Mouse (Mus musculus) granulocyte monocyte progenitor cell, adult 5-6 weeks (primary cell): ENCODE results near the gene Asxl1. TPM values are rescaled to one million over a fixed set of nuclear protein-coding genes. Genes with fewer than 3 reads are reported as not detected.

Experiments used
- ATAC-seq: replicated peaks from 2 replicates; pipeline ENCODE4 v1.8.0; 2016; ENCODE audit warnings: mild to moderate bottlenecking, moderate TSS enrichment, inconsistent platforms; ENCODE audit not compliant: poor library complexity, severe bottlenecking
- total RNA-seq, 2 experiments: library from RNA; stranded (forward) in 1 of 2; stranded (reverse) in 1 of 2; fragments of 200-712, 200-1000 nt in 1 of 2; fragments of >200 nt in 1 of 2; fragmentation: Nextera tagmentation in 1 of 2; gene quantifications; 2 replicates each; pipeline ENCODE4 v1.2.3; 2014 to 2017

Gene Asxl1
- total RNA-seq, 2 experiments from 2014 or later = 21.2 to 48.1 TPM

DNA sequence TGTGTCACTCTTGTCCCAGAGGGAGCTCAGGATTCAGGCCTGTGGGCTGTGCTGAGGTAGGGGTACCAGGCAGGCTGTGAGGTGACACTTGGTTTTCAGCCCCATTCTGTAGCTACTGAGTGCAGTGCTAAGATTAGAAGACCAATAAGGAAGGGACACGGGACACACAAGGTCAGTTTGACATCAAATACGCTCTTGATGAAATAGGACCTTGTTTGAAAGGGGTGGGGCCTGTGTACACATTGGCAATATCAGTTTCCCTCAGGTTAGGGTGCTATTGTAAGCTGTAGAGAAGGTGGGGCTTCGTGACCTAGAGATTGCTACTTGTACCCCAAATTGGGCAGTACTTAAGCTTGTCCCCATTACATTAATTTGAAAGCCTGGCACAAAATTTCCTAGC, 59.3 kb downstream of the Asxl1 start:
- ATAC-seq = no peak

GRCm38 (mm10) chr2:153406882-153407281, 61.3 kb downstream of the Asxl1 start:
- no peak for ATAC-seq

DNA sequence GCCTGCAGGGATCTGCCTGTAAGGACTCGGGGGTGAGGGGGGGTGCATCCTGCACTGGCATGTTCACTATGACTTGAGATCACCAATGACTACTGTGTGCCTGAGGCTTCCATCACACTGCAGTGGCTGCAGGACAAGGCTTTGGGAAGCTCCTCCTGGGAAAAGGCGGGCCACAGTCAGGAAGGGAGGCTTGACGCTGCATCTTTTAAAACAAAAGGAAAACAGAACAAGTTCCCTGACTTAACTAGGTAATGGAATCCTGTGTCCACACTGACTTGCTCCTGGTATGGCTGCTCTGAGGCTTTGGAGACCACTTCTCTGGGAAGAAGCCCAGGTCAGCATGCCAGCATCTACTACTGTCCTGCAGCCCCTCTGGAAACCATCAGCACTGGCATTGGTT, 63.3 kb downstream of the Asxl1 start:
- ATAC-seq = no peak

- ATAC-seq = peak; percentile 25; the same call in 1 of the 2 replicates
Observed at GRCm38 (mm10) chr2:153411557-153411956, 65.9 kb downstream of the Asxl1 start.

DNA sequence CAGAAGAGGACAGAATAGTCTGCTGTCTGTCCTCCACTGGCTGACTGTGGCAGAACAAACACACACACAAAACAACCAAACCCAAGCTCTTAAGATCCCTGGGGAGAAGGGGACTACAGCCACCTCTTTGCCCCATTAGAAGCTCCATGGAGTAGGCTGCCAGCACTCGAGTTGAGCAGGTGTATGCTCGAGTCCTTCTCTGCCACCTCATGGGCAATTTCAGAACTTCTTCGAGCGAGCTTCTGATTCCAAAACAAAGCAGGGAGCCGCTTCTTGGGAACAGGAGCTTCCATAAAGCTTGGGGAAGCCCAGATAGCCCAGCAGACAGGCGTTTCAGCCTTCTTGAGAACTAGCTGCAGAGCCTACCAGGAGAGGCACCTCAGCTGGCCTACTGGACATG, 66.9 kb downstream of the Asxl1 start:
- ATAC-seq = no peak

GRCm38 (mm10) chr2:153414607-153415006, 69.0 kb downstream of the Asxl1 start:
- 0 out of 2 replicates have a peak, but pooled peaks have one; percentile 12 for ATAC-seq

DNA sequence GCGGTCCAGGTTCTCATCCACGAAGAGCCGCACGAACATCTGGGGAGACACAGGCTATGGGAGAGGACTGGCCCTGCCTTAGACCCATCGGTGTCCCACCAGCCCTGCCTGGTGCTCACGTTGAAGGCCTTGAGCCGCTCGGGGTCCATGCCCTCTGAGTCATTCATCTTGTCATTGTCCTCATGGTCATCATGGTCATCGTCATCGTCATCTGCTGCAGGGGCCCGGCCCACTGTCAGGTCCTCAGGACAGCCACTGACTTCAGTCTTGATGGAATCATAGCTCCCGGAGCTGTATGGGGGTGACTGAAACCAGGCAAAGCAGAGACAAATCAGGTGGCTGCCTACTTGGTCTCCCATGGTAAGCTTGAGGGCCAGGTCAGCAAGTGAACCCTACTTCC, 72.2 kb downstream of the Asxl1 start:
- ATAC-seq = no peak

GRCm38 (mm10) chr2:153418381-153418780, 72.8 kb downstream of the Asxl1 start:
- no peak for ATAC-seq

GRCm38 (mm10) chr2:153421233-153421632, 75.6 kb downstream of the Asxl1 start:
- peak; percentile 30; the same call in 1 of the 2 replicates for ATAC-seq

DNA sequence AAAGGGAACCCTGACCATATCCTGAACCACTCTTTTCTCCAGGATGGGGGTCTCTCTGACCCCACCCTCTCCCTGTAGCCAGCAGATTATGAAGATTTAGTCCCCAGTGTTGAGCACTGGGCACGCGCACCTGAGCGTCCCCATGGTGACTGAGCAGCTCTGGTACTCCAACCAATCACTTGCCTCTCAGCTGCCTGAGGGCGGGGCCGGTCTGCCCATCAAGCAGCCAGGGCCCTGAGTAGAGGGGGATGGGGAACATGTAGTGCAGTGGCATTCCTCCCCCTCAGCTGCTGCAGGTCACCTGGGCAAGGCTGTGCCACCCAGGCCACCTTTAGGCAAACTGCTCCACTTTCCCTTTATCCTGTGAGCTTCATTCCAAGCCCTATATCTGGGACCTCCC, 76.4 kb downstream of the Asxl1 start:
- no peak for ATAC-seq

GRCm38 (mm10) chr2:153423113-153423512, 77.5 kb downstream of the Asxl1 start:
- no peak for ATAC-seq

DNA sequence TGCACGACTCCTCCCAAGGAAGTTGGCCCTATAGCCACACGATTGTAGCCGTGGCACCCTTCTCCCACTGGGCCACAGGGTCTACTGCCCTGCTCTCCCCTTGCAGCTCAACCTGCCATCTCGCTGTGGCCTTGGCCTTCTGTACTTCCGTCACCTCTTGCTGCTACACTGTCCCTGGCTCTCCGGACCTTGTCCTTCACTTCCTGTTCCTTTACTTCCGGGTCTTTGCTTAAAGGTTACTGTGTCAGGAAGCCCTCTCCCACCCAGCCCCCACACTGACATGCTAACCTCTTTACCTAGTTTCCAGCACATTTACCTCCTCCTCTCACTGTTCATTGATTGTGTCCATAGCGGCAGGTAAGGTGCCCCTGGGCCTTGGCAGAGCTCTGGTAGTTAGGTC, 78.9 kb downstream of the Asxl1 start:
- peak; percentile 29; the same call in 1 of the 2 replicates for ATAC-seq

DNA sequence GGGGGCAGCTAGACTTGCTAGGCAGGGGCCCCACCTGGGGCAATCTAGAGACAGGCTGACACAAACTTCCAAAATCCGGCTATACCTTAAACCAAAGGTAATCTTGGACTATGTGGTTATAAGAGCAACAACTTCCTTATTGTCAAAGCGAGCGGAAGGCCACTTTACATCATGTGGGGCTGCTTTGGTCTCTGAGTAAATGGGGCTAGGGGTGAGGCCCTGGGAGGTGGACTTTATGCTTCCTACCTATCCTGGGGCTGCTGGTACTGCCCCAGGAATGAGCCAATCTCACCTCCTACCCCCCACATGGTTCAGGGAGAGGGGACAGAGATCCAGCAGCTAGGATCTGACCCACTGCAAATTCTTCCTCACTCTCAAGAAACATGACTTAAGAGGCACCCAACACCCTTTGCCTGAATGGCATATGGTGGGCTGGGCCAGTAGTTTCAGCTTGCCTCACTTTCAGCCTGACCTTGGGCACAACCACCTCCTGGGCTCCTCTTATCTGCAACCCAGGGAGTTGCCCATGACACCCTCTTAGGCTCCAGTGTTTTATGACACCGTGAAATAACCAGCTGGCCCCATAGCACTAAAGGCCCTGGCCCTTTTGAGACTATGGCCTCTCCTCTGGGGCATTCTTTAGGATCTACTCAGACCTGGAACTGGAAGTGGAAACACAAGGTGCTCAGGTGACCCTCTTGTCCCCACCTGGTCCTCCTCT, 79.7 kb downstream of the Asxl1 start:
- ATAC-seq = no peak

GRCm38 (mm10) chr2:153425998-153426670, 80.5 kb downstream of the Asxl1 start:
- ATAC-seq = no peak

DNA sequence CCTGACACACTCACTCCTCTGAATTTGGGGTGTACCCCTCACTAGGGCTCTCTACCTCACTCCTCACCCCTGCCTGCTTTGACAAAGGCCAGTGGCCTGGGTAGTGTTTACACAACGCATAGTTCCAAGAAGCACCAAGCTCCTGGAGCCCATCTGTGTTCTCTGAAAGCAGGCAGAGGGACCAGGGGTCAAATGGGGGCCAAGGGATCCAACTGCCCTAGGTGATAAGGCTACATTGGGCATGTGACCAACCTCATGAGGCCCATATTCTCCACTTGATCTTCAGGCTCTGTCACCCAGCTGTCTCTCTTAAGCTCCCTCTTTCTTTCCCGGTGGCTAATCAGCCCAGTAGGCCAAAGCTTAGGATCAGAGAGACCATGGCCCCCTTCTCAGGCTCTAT, 81.3 kb downstream of the Asxl1 start:
- ATAC-seq = no peak

- no peak for ATAC-seq
Observed at GRCm38 (mm10) chr2:153428485-153428884, 82.9 kb downstream of the Asxl1 start.

DNA sequence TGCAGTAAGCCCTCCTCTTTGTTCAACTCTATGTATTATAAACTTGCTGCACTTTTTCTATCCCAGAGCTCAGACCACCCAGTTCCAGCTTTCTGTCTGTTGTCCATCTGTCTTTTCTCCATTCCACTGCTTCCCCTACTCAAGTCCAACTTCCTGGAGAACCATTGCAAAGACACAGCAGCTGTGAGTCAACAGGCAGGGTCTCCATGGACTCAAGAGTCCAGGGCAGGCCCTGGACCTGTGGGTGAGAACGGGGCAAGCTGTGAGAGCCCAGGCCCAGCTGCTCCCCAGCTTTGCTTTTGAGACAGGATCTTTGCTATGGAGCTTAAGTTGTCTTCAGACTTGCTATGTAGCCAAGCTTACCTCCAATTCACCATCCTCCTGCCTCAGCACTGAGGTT, 84.9 kb downstream of the Asxl1 start:
- no peak for ATAC-seq

- ATAC-seq = no peak
Observed at GRCm38 (mm10) chr2:153432492-153432891, 86.9 kb downstream of the Asxl1 start.

DNA sequence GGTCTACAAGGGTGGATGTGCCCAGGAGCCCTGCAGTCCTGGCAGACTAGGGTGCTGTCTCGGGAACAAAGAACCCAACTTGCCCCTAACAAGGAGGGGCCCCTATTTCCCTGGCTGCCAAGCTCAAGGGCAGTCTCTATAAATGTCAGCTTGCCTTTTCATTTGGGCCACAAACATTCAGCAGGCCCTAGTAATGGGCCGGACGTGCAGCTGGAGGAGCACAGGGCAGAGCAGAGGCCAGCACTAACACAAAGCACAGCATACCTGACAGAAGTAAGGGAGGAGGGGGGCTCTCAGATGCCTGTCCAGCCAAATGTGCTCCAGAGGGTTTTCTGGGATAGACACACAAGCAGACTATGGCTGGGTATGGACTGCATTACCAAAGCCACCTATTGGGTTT, 88.2 kb downstream of the Asxl1 start:
- no peak for ATAC-seq

DNA sequence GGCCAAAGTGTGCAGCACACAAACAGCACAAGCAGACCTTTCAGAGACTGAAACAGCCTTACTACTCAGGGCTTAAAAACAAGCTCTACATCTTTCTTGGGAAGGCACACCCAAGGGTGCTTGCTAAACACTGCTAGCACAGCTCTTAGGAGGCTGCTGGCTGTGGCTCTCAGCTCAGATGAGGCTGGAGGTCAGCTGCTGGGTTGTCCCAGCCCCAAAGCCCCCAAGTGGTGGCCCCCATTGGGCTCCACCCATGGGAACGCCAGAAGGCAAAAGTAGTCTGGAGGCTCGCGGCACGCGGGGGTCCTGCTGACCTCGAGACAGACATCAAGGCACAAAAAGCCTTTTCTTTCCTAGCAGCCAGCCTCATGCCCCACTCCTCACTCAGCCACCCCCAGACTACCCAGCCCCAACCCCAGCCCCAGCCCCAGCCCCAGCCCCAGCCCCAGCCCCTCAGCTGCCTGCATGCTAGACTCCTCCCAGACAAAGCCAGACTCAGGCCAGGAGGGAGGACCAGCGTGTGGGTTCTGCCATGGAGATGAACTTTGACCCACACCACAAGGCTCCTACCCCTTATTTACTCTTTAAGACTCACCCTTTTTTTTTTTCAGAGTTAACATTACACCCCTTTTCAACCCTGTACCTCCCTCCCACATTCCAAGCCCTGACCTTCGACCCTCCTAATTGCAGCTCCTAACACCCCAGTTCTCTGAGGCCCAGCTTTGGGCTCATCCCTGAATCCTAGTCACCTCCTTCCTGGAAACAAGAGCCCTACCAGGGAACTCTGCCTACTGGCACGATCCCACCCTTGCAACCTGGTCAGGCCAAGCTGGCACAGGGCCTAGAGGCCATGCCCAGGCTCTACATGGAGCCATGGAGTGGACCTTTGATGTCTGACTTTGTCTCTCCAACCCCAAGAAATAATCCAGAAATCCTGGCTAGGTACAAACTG, 89.5 kb downstream of the Asxl1 start:
- ATAC-seq = no peak
